Mouse (Mus musculus) embryonic fibroblast, embryonic 13.5 days (primary cell): ENCODE measurements at regions not wholly inside any gene's neighbourhood (a gene's known extent, or its start where the extent isn't known, plus 50 kb on each side); places are given as distances from the start of the nearest gene placed in this dataset.

ENCODE experiments used
- H3K27ac ChIP-seq: 2 replicates; pipeline ENCODE4 v1.5.1; 2012; ENCODE audit warnings: low read length, control low read depth, inconsistent platforms; ENCODE audit not compliant: insufficient read depth
- H3K4me1 ChIP-seq: 2 replicates; pipeline ENCODE4 v1.6.1; 2011; ENCODE audit warnings: low read length; ENCODE audit not compliant: control insufficient read depth, insufficient read depth
- H3K4me3 ChIP-seq: 2 replicates; pipeline ENCODE4 v1.5.1; 2011; ENCODE audit warnings: mild to moderate bottlenecking, control low read depth, low read length; ENCODE audit not compliant: insufficient read depth
- CTCF ChIP-seq: IDR thresholded peaks from 2 replicates; pipeline ENCODE4 v1.5.1; 2011; ENCODE audit warnings: mild to moderate bottlenecking, control low read depth, low read length, moderate library complexity, borderline replicate concordance; ENCODE audit not compliant: insufficient read depth
- POLR2A ChIP-seq: IDR thresholded peaks from 2 replicates; pipeline ENCODE4 v1.6.1; 2011; ENCODE audit warnings: low read depth, mild to moderate bottlenecking, control low read depth, low read length, moderate library complexity

DNA sequence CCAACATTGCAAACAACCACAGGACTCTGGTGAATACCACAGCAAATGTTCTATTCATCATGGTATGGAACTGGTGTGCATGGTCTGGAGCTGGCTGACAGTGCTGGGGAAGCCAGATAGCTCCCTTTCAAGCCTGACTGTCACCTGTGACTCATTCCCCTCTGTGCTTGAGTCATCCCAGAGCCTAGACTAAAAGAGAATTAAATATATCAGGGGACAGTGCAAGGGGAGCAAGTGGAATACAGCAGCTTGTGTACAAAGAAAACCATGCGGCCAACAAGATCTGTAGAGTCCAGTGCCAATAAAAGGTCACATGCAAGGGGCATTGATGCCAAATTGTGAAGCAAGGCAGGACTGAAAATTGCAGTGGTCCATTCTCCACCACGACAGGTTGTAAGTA lies 117.7 kb downstream of the Pah start:
- peaks cover 2% of the 10 kb centered on the region; the same call in 1 of the 2 replicates for H3K4me1 ChIP-seq
- TF ChIP-seq CTCF (no peak), POLR2A (no peak)
- no peak overlapping the region for H3K27ac ChIP-seq
- no peak overlapping the region for H3K4me3 ChIP-seq

DNA sequence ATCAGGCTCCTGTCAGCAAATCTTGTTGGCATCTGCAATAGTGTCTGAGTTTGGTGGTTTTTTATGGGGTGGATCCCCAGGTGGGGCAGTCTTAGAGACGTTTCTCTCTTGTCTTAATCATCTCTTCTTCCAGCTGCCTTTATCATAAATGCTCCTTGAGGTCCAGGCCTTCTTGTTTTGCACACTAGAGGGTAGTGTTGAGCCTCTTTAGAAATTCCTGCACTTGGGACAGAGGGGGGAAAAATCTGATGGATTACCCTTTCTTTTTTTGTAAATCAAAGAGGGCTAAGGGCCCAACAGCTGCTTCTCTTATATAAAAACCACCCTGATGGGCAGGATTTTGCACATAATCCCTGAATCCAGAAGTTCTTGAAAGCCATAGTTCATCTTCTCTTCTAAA lies 127.5 kb downstream of the Pah start:
- Histone ChIP-seq H3K4me1 (peaks cover 6% of the 10 kb centered on the region; the same call in 1 of the 2 replicates), H3K4me3 (no peak overlapping the region), H3K27ac (no peak overlapping the region)
- no peak for TF ChIP-seq POLR2A
- TF ChIP-seq CTCF, result no peak

DNA sequence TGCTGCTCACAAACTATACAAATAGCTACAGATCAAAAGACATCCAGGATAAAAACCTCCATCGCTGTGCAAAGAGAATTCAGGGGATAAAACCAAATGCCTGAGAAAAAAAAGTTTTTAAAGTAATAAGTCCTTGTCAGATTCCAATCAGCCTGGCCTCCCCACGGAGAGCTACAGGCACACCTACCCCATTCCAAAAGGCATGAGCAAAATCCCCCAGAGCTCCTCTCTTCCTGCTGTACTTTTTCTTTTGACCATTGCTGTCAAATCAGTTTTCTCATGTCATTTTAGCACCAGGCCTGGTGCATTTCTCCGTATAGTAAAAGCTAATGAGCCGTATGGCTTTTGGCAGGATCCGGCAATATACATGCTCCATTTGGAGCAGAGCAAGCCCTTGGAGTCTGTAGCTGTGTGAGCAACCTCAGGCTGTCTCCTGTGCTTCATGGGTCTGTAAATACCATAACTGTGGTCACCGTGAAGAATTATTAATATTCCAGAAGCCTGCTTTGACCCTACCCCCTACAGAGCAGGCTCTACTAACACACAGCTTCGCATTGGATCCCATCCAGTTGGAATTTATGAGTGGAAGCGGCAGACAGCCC lies 130.6 kb downstream of the Pah start:
- TF ChIP-seq POLR2A, result no peak
- no peak for TF ChIP-seq CTCF
- Histone ChIP-seq H3K27ac (no peak overlapping the region; the same call in 1 of the 2 replicates), H3K4me1 (peaks cover 9% of the 10 kb centered on the region), H3K4me3 (no peak overlapping the region)

DNA sequence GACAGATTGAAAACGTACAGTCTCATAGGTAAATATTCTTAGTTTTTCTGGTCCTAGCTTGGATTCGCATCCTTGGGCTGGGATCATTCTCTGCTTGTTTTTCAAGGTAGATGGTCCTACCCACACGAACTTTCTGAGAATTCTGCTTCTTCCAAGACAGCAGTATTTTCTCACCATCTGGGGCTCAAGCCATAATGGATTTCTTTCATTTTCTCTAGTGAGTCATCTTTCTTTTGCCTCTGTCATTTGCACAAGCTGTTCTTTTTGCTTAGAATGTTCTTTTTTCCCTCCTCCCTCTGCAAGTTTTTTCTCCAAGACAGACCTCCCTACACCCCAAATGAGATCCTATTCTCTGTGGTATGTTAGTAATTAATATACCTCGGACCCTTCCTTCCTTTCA lies 132.5 kb downstream of the Pah start:
- TF ChIP-seq POLR2A (no peak), CTCF (no peak)
- Histone ChIP-seq H3K27ac (peak overlapping the region; percentile 6; the same call in 1 of the 2 replicates), H3K4me3 (no peak overlapping the region), H3K4me1 (peaks cover 9% of the 10 kb centered on the region)

DNA sequence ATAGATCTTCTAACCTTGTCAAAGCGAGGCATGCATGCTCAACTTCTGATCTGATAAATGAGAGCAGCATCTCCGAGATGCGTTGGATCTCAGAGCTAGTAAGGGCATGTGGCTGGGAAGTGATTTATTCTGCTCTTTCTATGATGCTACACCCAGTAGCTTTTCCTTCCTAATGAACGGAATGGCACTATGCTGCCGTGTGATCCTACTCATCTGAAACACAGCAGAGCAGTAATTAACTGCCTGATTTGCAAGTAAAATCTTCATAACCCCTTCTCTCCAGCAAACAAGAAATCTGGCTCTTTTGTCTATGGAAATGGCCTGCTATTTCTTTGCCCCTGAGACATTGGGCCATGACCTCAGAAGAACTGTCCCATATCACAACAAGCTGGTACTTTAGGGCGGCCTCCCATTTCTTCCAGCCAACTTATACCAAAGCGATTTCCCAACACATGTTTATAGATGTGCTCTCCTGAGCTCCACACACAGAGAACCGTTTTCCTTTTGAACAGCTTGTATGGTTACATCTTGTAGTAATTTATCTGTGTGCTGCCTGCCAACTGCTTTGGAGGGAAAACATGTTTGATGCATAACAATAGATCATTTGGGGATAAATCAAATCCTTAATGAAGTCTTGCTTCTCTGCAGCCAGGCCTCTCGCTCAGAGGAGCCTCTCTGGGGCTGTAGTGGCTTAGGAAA lies 144.6 kb downstream of the Pah start:
- no peak overlapping the region for H3K4me3 ChIP-seq
- peaks cover 2% of the 10 kb centered on the region; the same call in 1 of the 2 replicates for H3K4me1 ChIP-seq
- TF ChIP-seq CTCF (no peak), POLR2A (no peak)
- peak overlapping the region; percentile 64; the same call in 1 of the 2 replicates for H3K27ac ChIP-seq

DNA sequence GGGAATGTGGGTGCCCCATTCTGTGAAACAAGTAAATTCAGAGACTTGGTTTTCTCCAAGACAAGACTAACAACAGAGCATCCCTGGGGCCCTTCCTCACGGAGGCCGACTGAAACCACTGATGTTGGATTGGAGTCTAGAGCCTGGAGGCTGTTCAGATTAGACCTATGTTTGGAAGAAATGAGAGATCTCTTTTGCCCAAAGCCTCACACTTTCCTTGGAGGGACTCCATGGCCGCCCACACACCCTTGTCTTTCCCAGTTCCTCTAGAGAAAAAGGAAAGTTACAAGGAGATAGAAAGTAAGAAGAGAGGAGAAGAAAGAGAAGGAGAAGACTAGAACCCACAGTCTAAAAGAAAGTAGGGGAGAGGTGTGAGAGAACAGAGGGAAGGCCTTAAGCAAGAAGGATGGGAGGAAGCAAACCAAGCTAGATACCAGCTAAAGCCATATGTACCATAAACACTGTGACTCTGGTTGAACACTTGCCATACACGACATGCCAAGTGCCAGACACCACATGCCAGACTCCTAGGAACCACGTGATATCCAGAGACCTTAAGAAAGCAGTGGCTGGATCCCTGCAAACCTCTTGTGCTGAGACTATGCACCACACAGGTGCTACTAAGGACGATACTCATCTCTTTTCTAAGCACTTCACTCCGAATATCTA lies 145.3 kb downstream of the Pah start:
- peaks cover 2% of the 10 kb centered on the region; the same call in 1 of the 2 replicates for H3K4me1 ChIP-seq
- peak overlapping the region; percentile 64 for H3K27ac ChIP-seq

DNA sequence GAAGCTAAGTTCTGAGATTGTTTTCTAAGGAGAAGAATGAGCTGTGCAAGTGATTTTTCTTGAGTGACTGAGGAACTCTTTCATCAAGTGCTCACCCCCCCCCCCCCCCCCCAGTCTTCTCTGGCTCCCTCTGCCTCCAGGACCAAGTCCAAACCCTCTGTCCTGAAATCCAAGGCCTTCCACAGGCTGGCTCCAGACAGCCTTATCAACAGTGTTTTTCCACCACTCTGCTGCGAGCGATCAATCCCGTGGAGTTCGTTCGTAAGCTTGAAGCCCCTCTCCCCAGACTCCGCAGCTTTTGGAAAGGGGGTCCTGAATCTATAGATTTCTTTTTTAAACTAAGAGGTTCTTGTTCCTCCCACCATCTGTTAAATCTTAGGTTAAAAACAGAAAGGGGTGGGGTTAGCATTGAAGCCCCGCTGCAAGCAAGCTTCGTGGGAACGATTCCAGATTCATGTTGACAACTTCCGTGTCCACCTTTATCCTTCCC lies 146.1 kb downstream of the Pah start:
- no peak overlapping the region for H3K27ac ChIP-seq
- H3K4me3 ChIP-seq, result no peak overlapping the region
- TF ChIP-seq CTCF (no peak), POLR2A (no peak)
- peaks cover 2% of the 10 kb centered on the region; the same call in 1 of the 2 replicates for H3K4me1 ChIP-seq

More for the DNA sequence above, 145.3 kb downstream of the Pah start:
- no peak overlapping the region for H3K4me3 ChIP-seq
- TF ChIP-seq POLR2A (no peak), CTCF (no peak)

DNA sequence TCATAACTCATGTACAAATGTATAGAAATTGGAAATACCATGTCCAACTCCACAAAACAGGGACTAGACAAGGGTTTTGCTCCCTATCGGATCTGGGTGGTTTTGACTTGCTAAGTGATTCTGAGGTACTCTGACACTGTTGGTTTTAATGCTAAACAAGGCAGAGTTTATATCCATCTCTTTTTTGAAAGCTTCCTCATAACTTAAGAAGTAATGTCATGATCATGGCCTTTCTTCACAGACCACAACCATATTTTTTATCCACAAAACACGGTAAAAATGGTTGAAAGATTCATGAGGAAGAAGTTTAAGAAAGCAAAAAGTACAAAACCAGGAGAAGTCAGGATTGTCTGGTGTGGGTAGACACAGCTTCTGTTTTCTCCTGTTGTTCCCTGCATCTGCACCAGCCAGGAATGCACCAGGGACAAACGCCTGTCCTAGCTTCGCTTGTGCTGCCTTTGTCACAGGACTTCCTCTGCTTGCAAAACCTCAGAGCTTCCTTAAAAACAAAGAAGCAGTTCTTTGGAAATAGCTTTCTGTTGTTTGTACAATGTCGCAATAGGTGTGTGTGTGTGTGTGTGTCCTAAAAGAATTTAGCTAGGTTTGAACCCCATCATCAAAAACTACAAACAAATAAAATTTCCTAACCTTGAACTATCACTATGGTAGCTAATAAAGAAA lies 153.3 kb downstream of the Pah start:
- Histone ChIP-seq H3K27ac (no peak overlapping the region; the same call in 1 of the 2 replicates), H3K4me1 (peaks cover 8% of the 10 kb centered on the region), H3K4me3 (no peak overlapping the region)
- TF ChIP-seq CTCF, result no peak
- TF ChIP-seq POLR2A, result no peak

DNA sequence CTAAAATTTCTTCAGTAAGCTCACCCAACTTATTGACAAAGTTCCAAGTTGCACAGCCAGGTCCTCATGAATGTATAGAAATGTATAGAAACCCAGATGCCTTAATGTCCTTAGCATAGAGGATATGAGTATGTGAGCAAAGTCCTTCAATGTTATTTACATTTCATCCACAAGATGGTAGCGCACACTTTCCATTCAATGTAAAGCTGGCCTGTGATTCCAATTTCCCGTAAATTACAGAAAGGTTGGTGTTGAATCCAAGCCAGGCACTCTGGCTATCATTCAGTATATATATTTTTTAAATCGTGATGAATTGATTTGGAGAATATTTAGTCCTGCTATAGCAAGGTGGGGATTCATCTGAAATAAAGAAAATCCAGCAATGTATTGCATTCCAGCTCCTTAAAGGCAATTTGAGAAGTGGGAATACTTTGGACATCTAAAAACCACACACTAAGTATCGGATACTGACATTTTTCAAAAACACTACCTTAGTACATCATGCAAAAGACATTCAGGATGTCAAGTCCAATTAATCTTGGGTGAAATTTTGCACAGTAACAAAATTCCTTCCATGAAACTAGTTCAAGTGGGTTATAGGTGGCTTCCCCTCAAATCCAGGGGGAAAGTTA lies 154.6 kb downstream of the Pah start:
- H3K4me3 ChIP-seq, result no peak overlapping the region
- H3K4me1 ChIP-seq, result peaks cover 11% of the 10 kb centered on the region
- H3K27ac ChIP-seq, result peak overlapping the region; percentile 54
- TF ChIP-seq CTCF (no peak), POLR2A (no peak)
